Mouse (Mus musculus): ENCODE data around the gene Dync2li1. TPM values are rescaled to one million over a fixed set of nuclear protein-coding genes. Genes with fewer than 3 reads are reported as not detected.

Gene Dync2li1
- polyA plus RNA-seq, 1 experiment = 0.71 TPM

GRCm38 (mm10) chr17:84665053-84665452 lies 38.8 kb downstream of the Dync2li1 start:
- no peak overlapping the region for H3K4me3 ChIP-seq (ENCODE audit: extremely low read depth, insufficient read depth, insufficient read length)
- no peaks in the 10 kb centered on the region for H3K27me3 ChIP-seq (ENCODE audit: control insufficient read depth, insufficient read depth, low read length)
- H3K27ac ChIP-seq (ENCODE audit: insufficient read depth, low read length) = no peak overlapping the region
- H3K4me1 ChIP-seq (ENCODE audit: control insufficient read depth, insufficient read depth, insufficient read length) = no peaks in the 10 kb centered on the region
- no peaks in the 10 kb centered on the region for H3K36me3 ChIP-seq (ENCODE audit: control insufficient read depth, insufficient read depth, low read length)
- no peak for DNase-seq (ENCODE audit: low read depth in 1 of 2, low spot score in 2 of 2)
- WGBS = 79% methylated on average over 10 of the region's 10 CpGs
- TF ChIP-seq CTCF (IDR thresholded peaks at IDR 0.05; ENCODE audit: extremely low read depth, insufficient read depth, insufficient read length, insufficient replicate concordance) = no peak
- TF ChIP-seq POLR2A (IDR thresholded peaks at IDR 0.05; ENCODE audit: low read depth, low read length) = no peak

DNA sequence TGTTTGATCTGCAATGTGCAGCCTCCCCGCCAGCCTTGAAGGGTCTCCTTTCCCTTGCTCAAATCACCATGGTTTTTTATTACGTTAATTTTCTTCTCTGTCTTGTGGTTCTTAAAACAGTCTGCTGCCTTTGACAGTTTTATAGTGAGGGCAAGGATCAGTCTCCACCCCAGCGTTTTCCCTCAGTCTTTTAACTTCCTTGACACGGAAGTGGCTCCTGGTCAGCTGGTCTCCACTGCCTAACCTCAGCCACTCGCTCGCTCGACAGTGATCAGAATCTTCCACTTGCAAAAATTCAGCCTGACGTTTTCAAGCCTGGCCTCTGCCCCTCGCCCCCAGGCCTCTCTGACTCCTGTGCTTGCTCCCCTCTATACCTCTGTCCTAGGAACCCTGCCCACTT lies 39.4 kb downstream of the Dync2li1 start:
- Histone ChIP-seq H3K36me3 (ENCODE audit: control insufficient read depth, insufficient read depth, low read length) (no peaks in the 10 kb centered on the region), H3K4me1 (ENCODE audit: control insufficient read depth, insufficient read depth, insufficient read length) (no peaks in the 10 kb centered on the region), H3K27ac (ENCODE audit: insufficient read depth, low read length) (no peak overlapping the region), H3K4me3 (ENCODE audit: extremely low read depth, insufficient read depth, insufficient read length) (no peak overlapping the region), H3K27me3 (ENCODE audit: control insufficient read depth, insufficient read depth, low read length) (no peaks in the 10 kb centered on the region)
- no peak for DNase-seq (ENCODE audit: low read depth in 1 of 2, low spot score in 2 of 2)
- TF ChIP-seq POLR2A (IDR thresholded peaks at IDR 0.05; ENCODE audit: low read depth, low read length) = no peak
- no peak for TF ChIP-seq CTCF (IDR thresholded peaks at IDR 0.05; ENCODE audit: extremely low read depth, insufficient read depth, insufficient read length, insufficient replicate concordance)
- 33% methylated on average over 9 of the region's 9 CpGs for WGBS

GRCm38 (mm10) chr17:84667848-84668247 lies 41.6 kb downstream of the Dync2li1 start:
- WGBS = 88% methylated on average over 3 of the region's 3 CpGs
- TF ChIP-seq CTCF (IDR thresholded peaks at IDR 0.05; ENCODE audit: extremely low read depth, insufficient read depth, insufficient read length, insufficient replicate concordance) (no peak), POLR2A (IDR thresholded peaks at IDR 0.05; ENCODE audit: low read depth, low read length) (no peak)
- Histone ChIP-seq H3K4me3 (ENCODE audit: extremely low read depth, insufficient read depth, insufficient read length) (no peak overlapping the region), H3K27ac (ENCODE audit: insufficient read depth, low read length) (no peak overlapping the region), H3K4me1 (ENCODE audit: control insufficient read depth, insufficient read depth, insufficient read length) (no peaks in the 10 kb centered on the region), H3K36me3 (ENCODE audit: control insufficient read depth, insufficient read depth, low read length) (no peaks in the 10 kb centered on the region), H3K27me3 (ENCODE audit: control insufficient read depth, insufficient read depth, low read length) (no peaks in the 10 kb centered on the region)
- no peak for DNase-seq (ENCODE audit: low read depth in 1 of 2, low spot score in 2 of 2)

DNA sequence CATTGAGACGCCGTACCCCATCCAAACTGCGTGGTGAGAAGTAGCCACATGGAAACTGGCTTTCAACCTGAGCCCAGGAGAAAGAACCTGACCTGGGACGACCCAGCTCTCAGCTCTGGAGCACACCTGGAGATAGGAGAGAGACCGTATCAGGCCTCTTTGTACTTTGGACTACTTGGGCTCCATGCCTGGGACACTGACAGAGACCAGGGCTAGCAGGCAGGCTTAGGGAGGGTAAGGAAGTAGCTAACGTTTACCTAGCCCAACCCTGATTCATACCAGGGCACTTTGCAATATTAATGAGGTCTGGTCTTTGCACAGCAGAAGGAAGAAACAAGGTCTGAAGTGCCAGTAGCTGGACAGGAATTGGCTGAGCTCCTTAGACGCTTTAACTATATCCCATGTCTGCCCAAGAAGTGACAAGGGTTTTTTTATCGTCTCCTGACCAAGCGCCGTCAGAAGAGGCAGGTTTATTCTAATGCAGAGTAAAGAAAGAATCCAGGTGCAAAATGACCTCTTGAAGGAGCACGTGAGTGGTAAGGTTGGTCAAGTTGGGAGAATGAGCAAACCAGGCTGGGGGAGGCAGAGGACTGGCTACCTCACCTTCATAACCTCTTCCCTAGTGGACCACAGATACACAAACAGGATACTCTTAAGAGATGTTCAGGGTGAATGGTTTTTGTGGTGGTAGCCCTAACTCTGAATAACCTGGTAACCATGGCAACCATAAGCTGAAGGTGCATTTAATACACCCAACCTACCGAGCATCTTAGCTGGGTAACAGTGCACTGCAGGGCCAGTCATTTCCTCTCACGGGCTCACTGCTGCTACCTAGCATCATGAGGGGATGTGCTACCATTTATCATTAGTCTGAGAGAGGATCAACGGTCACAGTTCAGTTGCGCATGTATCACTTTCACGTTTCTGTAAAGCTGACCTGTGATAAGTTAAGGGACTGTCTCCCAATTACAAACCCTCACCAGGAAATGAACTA lies 46.4 kb downstream of the Dync2li1 start:
- no peak overlapping the region for H3K4me3 ChIP-seq (ENCODE audit: extremely low read depth, insufficient read depth, insufficient read length)
- WGBS = 77% methylated on average over 16 of the region's 16 CpGs
- no peak overlapping the region for H3K27ac ChIP-seq (ENCODE audit: insufficient read depth, low read length)
- peaks cover 4% of the 10 kb centered on the region; the same call in 1 of the 2 replicates for H3K27me3 ChIP-seq (ENCODE audit: control insufficient read depth, insufficient read depth, low read length)
- no peaks in the 10 kb centered on the region for H3K36me3 ChIP-seq (ENCODE audit: control insufficient read depth, insufficient read depth, low read length)
- H3K4me1 ChIP-seq (ENCODE audit: control insufficient read depth, insufficient read depth, insufficient read length) = no peaks in the 10 kb centered on the region
- TF ChIP-seq POLR2A (IDR thresholded peaks at IDR 0.05; ENCODE audit: low read depth, low read length) (no peak), CTCF (IDR thresholded peaks at IDR 0.05; ENCODE audit: extremely low read depth, insufficient read depth, insufficient read length, insufficient replicate concordance) (no peak)
- DNase-seq (ENCODE audit: low read depth in 1 of 2, low spot score in 2 of 2) = no peak

- DNase-seq (ENCODE audit: low read depth in 1 of 2, low spot score in 2 of 2) = no peak
- H3K27ac ChIP-seq (ENCODE audit: insufficient read depth, low read length) = no peak overlapping the region
- H3K27me3 ChIP-seq (ENCODE audit: control insufficient read depth, insufficient read depth, low read length) = peaks cover 4% of the 10 kb centered on the region; the same call in 1 of the 2 replicates
- H3K4me3 ChIP-seq (ENCODE audit: extremely low read depth, insufficient read depth, insufficient read length) = no peak overlapping the region
- WGBS = 74% methylated on average over 7 of the region's 7 CpGs
- TF ChIP-seq POLR2A (IDR thresholded peaks at IDR 0.05; ENCODE audit: low read depth, low read length) (no peak), CTCF (IDR thresholded peaks at IDR 0.05; ENCODE audit: extremely low read depth, insufficient read depth, insufficient read length, insufficient replicate concordance) (no peak)
- H3K36me3 ChIP-seq (ENCODE audit: control insufficient read depth, insufficient read depth, low read length) = no peaks in the 10 kb centered on the region
- H3K4me1 ChIP-seq (ENCODE audit: control insufficient read depth, insufficient read depth, insufficient read length) = no peaks in the 10 kb centered on the region
Observed at GRCm38 (mm10) chr17:84674048-84674447, 47.8 kb downstream of the Dync2li1 start.

GRCm38 (mm10) chr17:84675204-84675603 lies 48.9 kb downstream of the Dync2li1 start:
- no peak overlapping the region for H3K4me3 ChIP-seq (ENCODE audit: extremely low read depth, insufficient read depth, insufficient read length)

GRCm38 (mm10) chr17:84675951-84676366 lies 49.7 kb downstream of the Dync2li1 start, which contains the start of gene Abcg8:
TSS of gene Abcg8 (plus strand) at chr17:84676302.
- no peak within 1 kb of the TSS for H3K4me3 ChIP-seq (ENCODE audit: extremely low read depth, insufficient read depth, insufficient read length)
- no peak within 1 kb of the TSS for H3K27ac ChIP-seq (ENCODE audit: insufficient read depth, low read length)
- H3K27me3 ChIP-seq (ENCODE audit: control insufficient read depth, insufficient read depth, low read length) = peaks cover 4% of the 10 kb centered on the region; the same call in 1 of the 2 replicates
- TF ChIP-seq CTCF (IDR thresholded peaks at IDR 0.05; ENCODE audit: extremely low read depth, insufficient read depth, insufficient read length, insufficient replicate concordance) (no peak), POLR2A (IDR thresholded peaks at IDR 0.05; ENCODE audit: low read depth, low read length) (no peak)
- no peak for DNase-seq (ENCODE audit: low read depth in 1 of 2, low spot score in 2 of 2)
- H3K36me3 ChIP-seq (ENCODE audit: control insufficient read depth, insufficient read depth, low read length) = no peaks in the 10 kb centered on the region
- H3K4me1 ChIP-seq (ENCODE audit: control insufficient read depth, insufficient read depth, insufficient read length) = no peaks in the 10 kb centered on the region
- 5% methylated on average over 24 of the region's 24 CpGs for WGBS

More at GRCm38 (mm10) chr17:84675204-84675603, 48.9 kb downstream of the Dync2li1 start:
- WGBS = 66% methylated on average over 4 of the region's 4 CpGs
- H3K27ac ChIP-seq (ENCODE audit: insufficient read depth, low read length) = no peak overlapping the region
- DNase-seq (ENCODE audit: low read depth in 1 of 2, low spot score in 2 of 2) = no peak
- peaks cover 4% of the 10 kb centered on the region; the same call in 1 of the 2 replicates for H3K27me3 ChIP-seq (ENCODE audit: control insufficient read depth, insufficient read depth, low read length)
- H3K4me1 ChIP-seq (ENCODE audit: control insufficient read depth, insufficient read depth, insufficient read length) = no peaks in the 10 kb centered on the region
- H3K36me3 ChIP-seq (ENCODE audit: control insufficient read depth, insufficient read depth, low read length) = no peaks in the 10 kb centered on the region
- TF ChIP-seq POLR2A (IDR thresholded peaks at IDR 0.05; ENCODE audit: low read depth, low read length) (no peak), CTCF (IDR thresholded peaks at IDR 0.05; ENCODE audit: extremely low read depth, insufficient read depth, insufficient read length, insufficient replicate concordance) (no peak)
